Mouse (Mus musculus): Measurements from ENCODE around the gene Fbxw2.
"Not testable (repeated sequence)": the region's sequence is repeated elsewhere in the genome, so short reads cannot be mapped to it uniquely, and the experiment has no call there.

Fbxw2 gene

DNA sequence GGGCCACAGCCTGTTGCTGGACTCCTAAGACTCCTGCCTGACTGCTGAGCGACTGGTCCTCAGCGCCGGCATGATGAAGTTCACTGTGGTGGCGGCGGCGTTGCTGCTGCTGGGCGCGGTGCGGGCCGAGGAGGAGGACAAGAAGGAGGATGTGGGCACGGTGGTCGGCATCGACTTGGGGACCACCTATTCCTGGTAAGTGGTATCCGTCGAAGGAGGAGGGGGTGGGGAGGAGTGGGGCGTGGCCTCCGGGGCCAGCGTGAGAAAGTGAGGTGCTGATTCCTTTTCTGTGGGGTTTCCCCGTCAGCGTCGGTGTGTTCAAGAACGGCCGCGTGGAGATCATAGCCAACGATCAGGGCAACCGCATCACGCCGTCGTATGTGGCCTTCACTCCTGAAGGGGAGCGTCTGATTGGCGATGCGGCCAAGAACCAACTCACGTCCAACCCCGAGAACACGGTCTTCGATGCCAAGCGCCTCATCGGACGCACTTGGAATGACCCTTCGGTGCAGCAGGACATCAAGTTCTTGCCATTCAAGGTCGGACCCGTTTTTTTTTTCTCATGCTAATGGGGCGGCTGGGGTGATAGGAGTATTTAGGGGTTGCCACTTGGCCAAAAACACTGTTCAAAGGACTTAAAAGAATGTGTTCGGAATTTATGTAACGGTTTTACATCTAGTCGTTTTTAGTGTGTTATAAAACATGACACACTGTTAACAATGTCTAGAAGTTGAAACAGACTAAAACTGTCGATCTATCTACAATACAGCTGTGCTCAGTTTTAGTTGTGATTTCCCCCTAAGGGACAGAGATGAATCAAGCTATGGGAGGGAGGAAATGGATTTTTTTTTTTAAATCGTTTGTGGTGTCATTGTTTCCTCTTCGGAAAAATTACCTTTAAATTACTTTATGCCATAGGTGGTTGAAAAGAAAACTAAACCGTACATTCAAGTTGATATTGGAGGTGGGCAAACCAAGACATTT lies 53.6 kb downstream of the Fbxw2 start:
- peak; percentile 63 for DNase-seq

DNA sequence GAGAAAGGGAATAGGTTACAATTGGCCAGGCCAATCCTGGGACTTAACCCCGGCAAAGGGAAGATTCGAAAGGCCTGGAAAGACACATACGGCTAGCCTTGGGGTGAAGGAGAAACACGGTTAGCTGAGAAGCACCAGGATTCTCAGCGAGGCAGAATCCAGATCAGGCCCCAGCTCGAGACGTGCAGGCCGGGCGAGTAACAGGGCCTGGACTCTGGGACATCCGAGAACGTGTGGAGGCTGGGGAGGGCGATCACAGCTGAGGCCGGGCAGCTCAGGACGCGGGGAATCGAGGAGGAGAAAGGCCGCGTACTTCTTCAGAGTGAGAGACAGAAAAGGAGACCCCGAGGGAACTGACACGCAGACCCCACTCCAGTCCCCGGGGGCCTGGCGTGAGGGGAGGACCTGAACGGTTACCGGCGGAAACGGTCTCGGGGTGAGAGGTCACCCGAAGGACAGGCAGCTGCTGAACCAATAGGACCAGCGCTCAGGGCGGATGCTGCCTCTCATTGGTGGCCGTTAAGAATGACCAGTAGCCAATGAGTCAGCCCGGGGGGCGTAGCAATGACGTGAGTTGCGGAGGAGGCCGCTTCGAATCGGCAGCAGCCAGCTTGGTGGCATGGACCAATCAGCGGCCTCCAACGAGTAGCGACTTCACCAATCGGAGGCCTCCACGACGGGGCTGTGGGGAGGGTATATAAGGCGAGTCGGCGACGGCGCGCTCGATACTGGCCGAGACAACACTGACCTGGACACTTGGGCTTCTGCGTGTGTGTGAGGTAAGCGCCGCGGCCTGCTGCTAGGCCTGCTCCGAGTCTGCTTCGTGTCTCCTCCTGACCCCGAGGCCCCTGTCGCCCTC lies 54.5 kb downstream of the Fbxw2 start, which contains the start of gene Hspa5:
Hspa5 (plus strand) TSS at position 603 of the 859 bp plus-strand sequence.
- peak; percentile 100 for DNase-seq

DNA sequence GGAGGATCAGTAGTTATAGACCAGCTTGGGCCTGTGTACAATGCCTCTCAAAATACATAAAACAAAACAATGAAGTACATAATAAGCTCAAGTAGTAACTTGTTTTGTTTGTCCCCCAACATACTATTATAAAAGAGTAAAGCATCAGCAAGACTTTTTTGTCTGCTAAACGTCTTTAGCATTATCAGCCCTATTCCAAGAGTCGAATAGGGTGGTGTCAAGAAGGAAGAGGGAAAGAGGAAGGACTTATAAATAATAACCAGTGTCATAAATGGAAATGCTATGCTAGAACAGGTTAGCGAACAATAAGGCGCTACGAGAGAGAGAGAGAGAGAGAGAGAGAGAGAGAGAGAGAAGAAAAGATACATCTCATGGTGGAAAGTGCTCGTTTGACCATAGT lies 55.2 kb downstream of the Fbxw2 start:
- no peak for DNase-seq

DNA sequence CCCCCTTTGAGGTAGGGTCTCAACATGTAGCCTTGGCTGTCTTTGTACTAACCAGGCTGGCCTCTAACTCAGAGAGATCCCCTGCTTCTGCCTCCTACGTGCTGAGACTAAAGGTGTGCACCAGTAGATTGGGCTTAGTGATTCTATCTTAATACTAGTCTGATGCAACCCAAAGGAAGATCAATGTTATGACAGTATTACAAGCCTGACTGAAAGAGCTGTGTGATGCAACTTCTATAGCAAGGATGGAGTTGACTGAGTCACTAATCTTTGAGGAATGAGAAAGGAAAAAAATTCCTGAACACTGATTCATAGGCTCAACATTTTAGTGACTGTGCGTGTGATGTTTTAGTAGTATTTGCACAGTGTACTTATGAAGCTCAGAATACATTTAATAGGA lies 56.1 kb downstream of the Fbxw2 start:
- DNase-seq = no peak

DNA sequence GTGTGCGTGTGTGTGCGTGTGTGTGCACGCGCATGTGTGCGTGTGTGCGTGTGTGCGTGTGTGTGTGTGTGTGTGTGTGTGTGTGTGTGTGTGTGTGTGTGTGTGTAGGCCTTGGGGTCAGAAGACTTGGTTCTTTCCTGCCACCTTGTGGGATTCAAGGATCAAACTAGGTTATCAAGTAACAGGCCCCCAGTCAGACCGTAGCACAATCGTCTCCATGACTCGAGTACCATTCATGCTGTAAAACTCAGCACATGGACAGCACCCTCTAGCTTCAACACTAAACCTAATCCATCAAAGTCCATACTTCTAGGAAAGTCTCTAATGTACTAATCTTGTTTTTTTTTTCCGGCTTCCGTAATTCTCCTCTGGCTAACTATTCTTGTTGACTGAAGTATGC lies 61.3 kb downstream of the Fbxw2 start:
- DNase-seq = no peak

DNA sequence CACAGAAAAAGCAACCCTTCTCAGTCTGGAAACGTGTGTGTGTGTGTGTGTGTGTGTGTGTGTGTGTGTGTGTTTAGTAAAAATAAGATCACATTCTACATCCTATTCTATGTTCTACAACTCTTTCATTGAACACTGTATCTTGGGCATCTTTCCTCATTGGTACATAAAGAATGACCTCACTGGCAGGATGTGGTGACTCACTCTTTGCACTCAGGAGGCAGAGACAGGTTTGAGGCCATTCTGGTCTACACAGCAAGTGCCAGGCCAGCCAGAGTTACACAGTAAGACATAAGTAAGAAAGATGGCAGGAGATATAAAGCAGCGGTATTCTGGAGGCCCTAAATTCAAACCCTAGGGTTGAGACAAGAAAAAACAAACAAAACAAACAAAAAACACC lies 63.2 kb downstream of the Fbxw2 start:
- no peak for DNase-seq

DNA sequence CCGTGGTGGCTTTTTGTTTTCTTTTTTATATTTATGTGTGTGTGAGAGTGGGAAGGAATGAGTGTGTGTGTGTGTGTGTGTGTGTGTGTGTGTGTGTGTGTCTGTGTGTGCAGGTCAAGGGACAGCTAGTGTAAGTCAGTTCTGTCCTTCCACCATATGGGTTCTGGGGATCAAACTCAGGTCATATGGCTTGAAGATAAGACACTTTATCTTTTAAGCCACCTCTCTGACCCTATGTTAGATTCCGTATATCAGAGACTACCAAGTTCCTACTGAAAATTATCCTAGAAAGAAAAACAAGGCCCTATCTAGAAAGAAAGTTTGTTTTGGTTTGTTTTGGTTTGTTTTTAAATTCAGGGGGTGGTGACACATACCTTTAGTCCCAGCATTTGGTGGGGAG lies 63.9 kb downstream of the Fbxw2 start:
- DNase-seq = no peak

DNA sequence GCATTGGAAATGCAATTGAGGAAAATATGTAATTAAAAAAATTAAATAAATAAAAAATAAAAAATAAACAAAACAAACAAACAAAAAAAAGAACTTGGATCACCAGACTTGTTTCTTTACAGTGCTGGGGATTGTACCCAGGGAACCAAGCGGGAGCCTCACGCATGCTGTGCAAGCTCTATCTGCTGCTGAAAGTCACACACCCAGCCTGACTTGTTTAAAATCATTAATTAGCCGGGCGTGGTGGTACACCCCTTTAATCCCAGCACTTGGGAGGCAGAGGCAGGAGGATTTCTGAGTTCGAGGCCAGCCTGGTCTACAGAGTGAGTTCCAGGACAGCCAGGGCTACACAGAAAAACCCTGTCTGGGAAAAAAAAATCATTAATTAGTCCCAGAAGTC lies 64.8 kb downstream of the Fbxw2 start:
- not testable (repeated sequence) for DNase-seq

DNA sequence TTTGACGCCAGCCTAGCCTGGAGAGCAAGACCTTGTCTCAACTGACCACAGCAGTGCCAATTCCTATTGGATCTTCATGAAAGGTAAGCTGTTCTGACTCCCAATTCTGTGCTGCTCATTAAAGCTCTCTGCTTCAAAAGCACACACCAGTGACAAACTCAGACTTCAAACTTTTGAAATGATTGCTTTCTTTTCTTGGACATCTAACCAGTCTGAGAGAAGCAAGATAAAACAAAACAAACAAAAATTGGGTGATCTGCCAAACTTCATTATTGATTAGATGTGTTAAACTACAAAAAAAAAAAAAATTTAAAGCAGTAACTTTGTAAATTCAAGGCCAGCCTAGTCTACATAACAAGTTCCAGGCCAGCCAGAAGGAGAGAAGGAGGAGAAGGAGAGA lies 68.8 kb downstream of the Fbxw2 start:
- no peak for DNase-seq

DNA sequence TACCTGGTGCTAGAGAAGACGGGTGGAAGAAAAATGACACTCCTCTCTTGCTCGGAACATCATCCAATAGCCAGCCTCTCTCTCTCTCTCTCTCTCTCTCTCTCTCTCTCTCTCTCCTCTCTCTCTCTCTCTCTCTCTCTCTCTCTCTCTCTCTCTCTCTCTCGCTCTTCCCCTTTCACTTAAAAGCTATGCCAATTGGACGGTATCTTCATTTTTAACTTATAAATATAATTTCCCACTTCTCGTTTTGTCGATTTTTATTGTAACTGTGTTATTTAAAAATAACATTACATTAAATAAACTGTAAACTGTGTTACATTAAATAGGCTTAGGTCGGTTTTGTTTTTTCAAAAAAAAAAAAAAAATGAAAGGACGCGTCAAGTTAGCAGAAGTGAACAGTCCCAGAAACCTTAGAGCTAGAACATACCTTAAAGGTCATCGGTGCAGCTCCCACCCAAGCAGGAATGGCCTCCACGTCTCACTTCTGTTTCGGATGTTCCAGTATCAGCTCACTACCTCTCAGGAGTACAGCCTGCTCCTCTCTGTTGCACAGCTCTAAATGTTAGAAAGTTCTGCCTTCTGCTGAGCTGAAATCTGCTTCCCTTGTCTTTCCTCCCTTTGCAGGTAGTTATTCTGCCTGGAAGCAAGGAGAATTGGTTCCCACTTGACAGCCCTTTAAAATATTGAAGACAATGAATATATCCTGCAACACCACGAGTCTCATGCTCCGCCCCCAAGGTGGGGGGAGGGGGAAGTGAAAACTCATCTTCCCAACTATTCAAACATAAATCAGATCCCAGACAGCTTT lies 71.4 kb downstream of the Fbxw2 start, which contains the start of gene Gapvd1:
Gapvd1 (minus strand) TSS at position 682 of the 808 bp plus-strand sequence.
- DNase-seq = peak; percentile 41
